Mouse (Mus musculus): ENCODE measurements around the gene Slc16a9. TPM values are rescaled to one million over a fixed set of nuclear protein-coding genes. Genes with fewer than 3 reads are reported as not detected.
"Not testable (repeated sequence)": the region's sequence is repeated elsewhere in the genome, so short reads cannot be mapped to it uniquely, and the experiment has no call there.

Slc16a9 gene
- total RNA-seq (2021) = 1 to 10 TPM; 4.4 to 5.0 TPM

DNA sequence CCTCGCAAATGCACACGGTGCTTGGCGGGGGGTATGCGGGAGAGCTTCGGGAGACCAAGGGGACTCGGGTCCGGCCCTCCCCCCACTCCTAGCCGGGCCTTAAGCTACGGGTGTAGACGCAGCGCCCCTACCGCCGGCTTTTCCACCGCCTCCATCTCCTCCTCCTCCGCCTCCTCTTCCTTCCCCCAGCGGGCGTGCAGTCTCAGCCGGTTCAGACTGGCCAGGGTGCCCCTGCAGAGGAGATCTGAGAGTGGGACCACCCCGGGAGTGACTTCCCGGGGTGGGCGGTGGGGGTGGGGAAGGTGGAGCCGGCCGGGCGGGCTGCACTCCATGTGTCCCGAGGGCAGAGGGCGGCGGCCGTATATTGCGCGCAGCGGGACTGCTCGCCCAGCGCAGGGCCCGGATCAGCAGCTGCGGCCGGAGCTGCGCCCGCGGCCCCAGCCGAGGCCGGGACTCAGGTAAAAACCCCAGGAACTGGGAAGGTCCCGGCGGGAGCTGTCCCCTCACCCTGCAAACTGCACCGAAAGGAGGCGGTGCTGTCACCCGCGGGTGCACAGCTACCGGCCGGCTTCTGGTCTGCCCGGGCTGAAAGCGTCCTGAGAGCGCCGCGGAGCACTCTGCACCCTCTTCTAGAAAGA is at the start of gene Slc16a9:
Gene Slc16a9 (plus strand): TSS at position 180 of the 638 bp plus-strand sequence.
- peak; percentile 17 to 87 for DNase-seq (ENCODE audit: extremely low spot score in 1 of 2, low spot score in 2 of 2)
- intact Hi-C loops (cut with DNase I) = no loop called here

DNA sequence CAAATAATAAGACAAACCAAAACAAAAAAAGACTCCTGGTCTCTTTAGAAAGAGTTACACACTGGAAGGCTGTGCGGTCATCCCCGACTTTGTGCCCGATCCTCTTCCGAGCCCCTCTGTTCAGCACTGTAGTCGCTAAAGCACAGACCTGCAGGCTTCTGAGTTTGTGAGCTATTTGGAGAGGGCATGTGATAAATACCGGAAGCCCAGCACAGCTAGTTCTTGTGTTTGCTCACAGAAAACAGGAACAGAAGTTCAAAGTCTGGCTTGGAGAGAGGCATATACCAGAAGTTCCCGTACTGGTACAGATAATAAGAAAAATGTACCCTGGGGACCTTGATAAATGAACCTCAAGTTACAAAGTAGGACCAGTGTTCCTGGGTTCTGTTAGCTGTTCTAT is 49.6 kb upstream of the Slc16a9 start:
- intact Hi-C loops (cut with DNase I) = loop anchor here (5.0 kb wide), 1 partner anchor 97 kb away; no protein-coding TSS in a partner anchor
- no peak for DNase-seq (ENCODE audit: extremely low spot score in 1 of 2, low spot score in 2 of 2)

DNA sequence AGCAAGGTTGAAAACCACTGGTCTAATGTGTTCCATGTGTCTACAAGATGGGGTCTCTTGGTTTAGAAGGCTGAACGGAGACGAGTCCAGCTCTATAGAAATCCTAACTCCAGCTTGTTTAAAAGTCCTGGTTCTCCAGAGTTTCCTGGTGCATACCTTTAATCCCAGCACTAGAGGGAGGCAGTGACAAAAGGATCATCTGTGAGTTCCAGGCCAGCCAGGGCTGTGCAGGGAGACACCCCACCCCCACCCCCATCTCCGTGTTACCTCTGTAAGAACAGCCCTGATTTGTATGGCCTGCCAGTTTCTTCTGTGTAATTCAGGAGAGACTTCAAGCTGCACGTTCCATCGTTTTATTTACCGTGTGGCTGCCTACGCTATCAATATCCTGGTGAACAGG is 49.1 kb upstream of the Slc16a9 start:
- no peak for DNase-seq (ENCODE audit: extremely low spot score in 1 of 2, low spot score in 2 of 2)
- intact Hi-C loops (cut with DNase I) = loop anchor here (5.0 kb wide), 1 partner anchor 97 kb away; no protein-coding TSS in a partner anchor

DNA sequence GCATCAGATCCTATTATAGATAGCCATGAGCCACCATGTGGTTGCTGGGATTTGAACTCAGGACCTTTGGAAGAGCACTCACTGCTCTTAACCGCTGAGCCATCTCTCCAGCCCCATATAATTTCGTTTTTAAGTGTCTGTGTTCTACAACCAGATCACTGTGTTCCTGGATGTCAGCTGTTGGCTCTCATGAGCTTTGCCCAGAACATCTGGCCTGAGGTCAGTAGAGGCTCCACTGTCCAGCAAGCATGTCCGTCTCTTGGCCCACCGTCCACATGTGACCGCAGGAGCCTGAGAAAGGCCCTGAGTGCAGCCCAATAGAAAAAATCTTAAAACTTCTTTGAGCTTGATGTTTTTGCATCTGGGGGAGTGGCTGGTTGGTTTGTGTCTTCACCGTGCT is 48.2 kb upstream of the Slc16a9 start:
- DNase-seq (ENCODE audit: extremely low spot score in 1 of 2, low spot score in 2 of 2) = no peak
- intact Hi-C loops (cut with DNase I) = loop anchor here (5.0 kb wide), 1 partner anchor 96 kb away; no protein-coding TSS in a partner anchor

DNA sequence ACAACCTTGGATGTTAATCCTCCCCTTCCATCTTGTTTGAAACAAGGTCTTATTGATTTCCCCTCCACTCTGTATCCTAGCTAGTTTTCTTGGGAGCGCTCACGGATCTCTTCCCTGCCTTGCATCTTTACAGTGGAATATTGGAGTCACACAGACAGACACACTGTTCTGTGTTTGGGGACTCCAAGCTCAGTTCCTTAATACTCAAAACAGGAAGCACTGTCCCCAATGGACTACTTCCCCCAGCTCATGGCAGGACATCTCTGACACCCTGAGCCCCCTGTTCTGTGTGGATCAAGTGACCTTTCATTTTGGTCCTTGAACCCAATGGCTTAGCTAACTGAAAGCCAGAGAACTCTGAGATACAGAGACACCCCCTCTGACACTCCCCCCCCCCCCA is 47.3 kb upstream of the Slc16a9 start:
- intact Hi-C loops (cut with DNase I) = loop anchor here (5.0 kb wide), 1 partner anchor 95 kb away; no protein-coding TSS in a partner anchor
- no peak for DNase-seq (ENCODE audit: extremely low spot score in 1 of 2, low spot score in 2 of 2)

DNA sequence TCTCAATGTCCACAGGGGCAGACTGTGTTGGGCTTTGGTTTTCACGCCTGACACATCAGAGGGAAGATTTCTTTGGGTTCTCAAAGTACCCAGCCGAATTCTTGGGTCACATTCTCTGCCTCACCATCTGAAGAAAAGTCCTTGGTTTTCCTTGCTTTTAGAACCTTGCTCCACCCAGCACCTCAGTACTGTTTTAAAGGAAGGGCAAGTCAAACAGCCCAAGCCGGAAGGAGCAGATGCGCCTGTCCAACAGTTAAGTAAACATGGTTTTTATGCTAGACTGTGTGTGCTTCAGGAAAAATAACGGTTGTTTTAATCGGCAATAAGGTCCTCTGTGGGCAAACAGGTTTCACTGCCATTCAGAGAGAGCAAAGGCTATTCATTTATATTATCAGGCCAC is 46.9 kb upstream of the Slc16a9 start:
- intact Hi-C loops (cut with DNase I) = loop anchor here (5.0 kb wide), 1 partner anchor 94 kb away; no protein-coding TSS in a partner anchor
- no peak for DNase-seq (ENCODE audit: extremely low spot score in 1 of 2, low spot score in 2 of 2)

DNA sequence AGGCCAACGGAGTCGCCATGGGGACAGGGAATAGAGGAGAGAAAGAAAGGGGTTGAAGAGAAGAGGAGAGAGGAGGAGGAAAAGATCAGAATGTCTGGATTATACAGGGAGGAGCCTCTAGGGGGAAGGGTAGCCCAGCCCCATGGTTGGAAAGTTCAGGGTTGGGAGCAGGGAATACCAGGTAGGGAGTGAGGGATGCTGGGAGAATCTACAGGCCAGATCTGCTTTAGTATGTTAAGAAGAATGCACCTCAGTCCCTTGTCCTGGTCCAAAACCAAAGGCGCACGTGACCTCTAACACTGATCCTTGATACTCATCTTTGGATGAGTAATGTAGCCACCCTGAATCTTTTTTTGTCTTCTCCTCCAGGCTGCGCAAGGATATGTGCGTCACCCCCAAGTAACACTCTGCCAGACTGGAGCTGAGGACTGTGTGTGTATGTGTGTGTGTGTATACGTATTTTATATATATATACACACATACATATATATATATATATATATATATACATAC is 45.9 kb upstream of the Slc16a9 start:
- intact Hi-C loops (cut with DNase I) = loop anchor here (5.0 kb wide), 1 partner anchor 93 kb away; no protein-coding TSS in a partner anchor
- no peak for DNase-seq (ENCODE audit: extremely low spot score in 1 of 2, low spot score in 2 of 2)

DNA sequence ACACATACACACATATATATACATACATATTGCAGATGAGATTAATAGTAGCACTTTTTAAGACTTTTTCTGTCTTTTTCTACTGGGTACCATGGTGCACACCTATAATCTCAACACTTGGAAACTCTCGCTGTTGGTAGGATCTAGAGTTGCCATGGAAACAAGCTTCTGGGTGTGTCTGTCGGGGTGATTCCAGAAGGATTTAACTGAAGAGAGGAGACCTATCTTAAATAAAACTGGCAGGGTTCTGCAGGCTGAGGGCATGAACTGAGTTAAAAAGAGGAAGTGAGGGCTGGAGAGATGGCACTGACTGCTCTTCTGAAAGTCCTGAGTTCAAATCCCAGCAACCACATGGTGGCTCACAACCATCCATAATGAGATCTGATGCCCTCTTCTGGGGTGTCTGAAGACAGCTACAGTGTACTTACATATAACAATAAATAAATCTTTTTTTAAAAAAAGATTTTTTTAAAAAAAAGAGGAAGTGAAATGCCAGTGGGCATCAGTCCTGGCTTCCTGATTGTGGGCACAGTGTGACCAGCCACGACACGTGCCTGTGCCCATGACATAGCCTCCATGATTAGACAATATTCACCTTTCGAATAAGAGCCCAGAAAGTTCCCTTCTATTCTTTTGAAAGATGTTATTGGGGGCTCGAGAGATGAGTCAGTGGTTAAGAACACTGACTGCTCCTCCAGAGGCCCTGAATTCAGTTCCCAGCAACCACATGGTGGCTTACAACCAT is 45.3 kb upstream of the Slc16a9 start:
- DNase-seq (ENCODE audit: extremely low spot score in 1 of 2, low spot score in 2 of 2) = no peak
- intact Hi-C loops (cut with DNase I) = loop anchor here (5.0 kb wide), 1 partner anchor 93 kb away; no protein-coding TSS in a partner anchor

DNA sequence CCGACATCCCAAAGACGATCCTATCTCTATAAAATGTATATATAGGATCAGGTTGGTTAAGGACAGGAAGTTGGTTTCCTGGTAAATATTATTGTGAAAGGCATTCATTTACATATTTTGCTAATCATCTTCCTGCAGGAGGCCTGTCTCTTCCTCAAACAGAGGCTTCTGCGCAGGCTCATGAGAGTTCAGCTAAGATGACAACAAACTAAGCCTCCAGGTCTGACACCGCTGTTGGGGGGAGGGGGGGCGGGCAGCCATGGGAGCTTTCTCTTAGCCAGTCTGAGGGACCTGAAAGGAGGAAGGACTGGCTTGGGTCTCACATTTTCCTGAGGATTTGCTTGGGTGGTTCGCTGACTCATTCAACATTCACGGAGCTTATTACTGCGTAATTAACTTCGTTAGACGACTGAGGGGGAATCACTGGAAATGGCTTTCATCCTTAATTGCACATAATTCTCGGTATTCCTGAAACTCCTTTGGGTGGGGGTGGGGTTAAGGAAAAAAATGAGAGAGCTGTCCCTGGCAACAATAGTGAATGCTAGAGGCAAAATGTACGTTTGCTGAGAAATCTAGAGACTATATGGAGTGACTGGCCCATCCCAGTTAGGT is 43.9 kb upstream of the Slc16a9 start:
- peak in 1 of 2 experiments; percentile 41 for DNase-seq (ENCODE audit: extremely low spot score in 1 of 2, low spot score in 2 of 2)
- intact Hi-C loops (cut with DNase I) = no loop called here

DNA sequence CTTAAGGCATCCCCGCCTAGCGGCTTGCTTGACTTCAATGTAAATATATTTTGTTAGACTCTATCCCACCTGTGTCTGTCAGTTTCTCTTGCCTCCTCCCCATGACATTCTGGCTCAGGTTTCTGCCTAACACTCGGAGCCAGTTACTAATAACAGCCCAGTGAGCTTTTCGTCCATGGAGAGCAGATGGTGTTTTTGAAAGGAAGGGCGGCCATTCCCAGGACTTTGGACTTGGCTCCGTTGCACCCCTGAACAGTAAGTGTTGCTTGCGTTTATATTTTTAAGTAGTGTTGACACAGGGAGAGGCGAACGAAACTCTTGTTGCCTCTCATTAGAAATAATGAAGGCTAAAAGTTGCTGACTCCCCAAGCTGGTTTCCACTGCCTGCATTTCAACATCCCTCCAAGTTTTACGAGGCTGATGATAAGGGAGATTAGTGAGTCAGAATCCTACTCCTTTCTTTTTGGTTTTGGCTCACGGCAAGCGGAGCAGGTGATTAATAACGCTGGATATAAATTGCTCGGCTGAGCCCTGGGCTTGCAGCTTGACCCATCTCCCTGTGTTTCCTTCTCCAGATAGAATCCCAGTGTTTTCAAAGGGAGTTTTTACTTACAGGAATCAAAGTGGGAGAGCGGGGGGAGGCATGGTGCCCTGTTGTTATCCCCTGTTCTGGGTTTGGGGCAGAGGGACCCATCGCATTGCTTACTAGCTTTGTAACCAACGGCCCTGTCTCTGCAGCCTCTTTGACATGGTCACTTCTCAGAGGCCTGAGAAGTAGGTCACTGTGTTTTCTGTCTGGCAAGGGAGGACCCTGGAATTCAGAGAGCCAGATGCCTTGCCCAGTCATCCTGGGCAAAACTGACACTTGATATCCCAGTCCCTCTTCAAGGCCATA is 40.1 kb upstream of the Slc16a9 start, which contains the start of gene Mrln:
Gene Mrln (plus strand): TSS at position 160 of the 895 bp plus-strand sequence.
- intact Hi-C loops (cut with DNase I) = no loop called here
- DNase-seq (ENCODE audit: extremely low spot score in 1 of 2, low spot score in 2 of 2) = no peak

DNA sequence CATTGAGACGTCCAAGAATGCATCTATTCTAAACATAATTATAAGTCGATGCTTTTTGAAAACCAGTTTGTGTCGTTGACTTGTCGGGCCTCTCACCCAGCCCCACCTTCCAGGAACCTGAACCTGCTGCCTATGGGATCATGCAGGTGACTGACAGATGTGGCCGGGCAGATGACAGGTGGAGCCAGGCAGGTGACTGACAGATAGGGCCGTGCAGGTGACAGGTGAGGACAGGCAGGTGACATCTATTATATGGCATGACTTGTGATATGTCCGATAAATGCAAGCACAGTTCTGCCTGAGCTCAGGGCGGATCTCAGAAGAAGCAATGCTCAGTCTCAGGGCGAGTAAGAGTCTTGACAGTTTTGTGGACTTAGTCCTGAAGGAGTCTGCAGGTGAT is 33.6 kb upstream of the Slc16a9 start:
- intact Hi-C loops (cut with DNase I) = loop anchor here (5.0 kb wide), 1 partner anchor 71 kb away; no protein-coding TSS in a partner anchor
- DNase-seq (ENCODE audit: extremely low spot score in 1 of 2, low spot score in 2 of 2) = no peak

DNA sequence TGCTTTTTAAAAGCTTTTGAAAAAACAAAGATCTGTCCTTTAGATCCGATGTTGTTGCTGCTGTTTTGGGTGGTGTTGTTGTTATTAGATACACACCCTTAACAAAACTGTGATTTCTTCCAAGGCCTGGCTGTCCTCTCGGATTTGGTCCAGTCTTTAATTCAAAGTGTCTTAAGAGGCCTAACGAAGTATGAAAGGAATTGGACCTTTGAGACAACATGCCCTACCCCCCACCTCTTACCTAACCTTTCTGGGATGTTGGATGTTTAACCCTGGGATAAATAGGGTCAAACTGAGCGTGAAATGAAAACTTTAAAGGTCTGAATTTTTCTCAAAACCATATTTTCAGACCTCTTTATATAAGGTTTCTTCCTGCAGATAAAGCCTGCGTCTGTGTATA is 23.9 kb upstream of the Slc16a9 start:
- intact Hi-C loops (cut with DNase I) = no loop called here

DNA sequence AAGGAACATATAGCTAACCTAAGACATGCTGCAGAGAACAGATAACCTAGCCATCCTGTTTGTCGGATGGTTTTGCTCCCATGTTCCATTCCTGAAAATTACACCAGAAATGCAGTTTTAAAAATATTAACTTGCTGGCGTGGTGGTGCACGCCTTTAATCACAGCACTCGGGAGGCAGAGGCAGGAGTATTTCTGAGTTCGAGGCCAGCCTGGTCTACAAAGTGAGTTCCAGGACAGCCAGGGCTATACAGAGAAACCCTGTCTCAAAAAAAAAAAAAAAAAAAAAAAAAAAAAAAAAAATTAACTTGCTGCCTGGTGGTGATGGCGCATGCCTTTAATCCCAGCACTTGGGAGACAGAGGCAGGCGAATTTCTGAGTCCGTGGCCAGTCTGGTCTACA is 22.7 kb upstream of the Slc16a9 start:
- intact Hi-C loops (cut with DNase I); DNase-seq (ENCODE audit: extremely low spot score in 1 of 2, low spot score in 2 of 2): not testable (repeated sequence)

More for the DNA sequence above, 23.9 kb upstream of the Slc16a9 start:
- DNase-seq (ENCODE audit: extremely low spot score in 1 of 2, low spot score in 2 of 2) = no peak

DNA sequence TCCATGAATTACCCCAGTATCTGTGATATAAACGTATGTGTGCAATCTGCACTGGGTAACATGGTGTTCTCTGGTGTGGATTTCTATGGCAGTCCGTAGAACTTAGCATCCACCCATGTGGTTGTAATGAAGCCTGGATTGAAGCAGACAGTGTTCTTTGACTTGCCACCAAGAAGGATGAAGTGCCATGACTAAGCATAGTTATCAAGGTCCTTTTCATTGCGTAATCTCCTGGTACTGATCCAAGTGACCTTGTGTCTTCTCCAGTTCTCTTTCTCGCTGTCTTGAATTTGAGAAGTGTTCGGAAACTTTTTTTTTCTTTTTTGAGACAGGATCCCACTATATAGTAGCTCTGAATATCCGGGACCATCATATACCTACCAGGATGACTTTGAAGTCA is 20.3 kb upstream of the Slc16a9 start:
- no peak for DNase-seq (ENCODE audit: extremely low spot score in 1 of 2, low spot score in 2 of 2)
- intact Hi-C loops (cut with DNase I) = no loop called here

DNA sequence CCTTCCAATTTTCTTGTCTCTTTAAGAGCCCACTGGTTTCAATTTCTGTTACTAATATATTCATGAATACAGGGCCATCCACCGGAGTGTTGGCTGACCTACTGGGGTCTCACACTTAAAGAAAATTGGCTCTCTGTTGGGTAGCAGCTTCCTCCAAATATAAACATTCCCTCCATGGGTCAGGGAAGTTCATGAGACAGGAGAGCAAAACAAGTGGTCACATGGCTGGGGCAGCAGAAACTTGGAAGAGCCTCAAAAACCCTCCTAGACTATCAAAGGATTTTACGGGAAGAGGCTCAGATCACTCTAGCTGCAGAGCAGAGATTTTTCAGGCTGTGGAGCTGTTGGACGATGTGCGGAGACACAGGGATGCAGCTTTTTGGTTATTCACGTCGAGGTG is 19.1 kb upstream of the Slc16a9 start:
- peak in 1 of 2 experiments; percentile 58 for DNase-seq (ENCODE audit: extremely low spot score in 1 of 2, low spot score in 2 of 2)
- intact Hi-C loops (cut with DNase I) = no loop called here

DNA sequence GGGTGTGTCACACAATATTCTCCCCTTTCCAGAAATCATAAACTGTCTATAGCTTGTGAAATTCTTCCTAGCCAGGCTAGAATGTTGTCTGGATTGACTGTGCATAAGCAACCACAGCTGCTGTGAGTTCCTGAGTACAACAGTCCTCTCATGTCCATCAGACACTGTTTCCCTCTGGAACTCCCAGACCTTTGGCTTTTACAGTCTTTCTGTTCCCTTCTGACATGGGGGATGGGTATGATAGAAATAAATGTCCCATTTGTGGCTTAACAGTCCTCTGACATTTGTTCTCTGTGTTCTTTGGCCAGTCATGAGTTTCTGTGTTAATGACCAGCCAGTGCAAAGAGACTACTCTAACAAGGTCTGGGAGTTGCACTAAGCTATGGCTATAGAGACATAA is 18.3 kb upstream of the Slc16a9 start:
- DNase-seq (ENCODE audit: extremely low spot score in 1 of 2, low spot score in 2 of 2) = no peak
- intact Hi-C loops (cut with DNase I) = no loop called here

DNA sequence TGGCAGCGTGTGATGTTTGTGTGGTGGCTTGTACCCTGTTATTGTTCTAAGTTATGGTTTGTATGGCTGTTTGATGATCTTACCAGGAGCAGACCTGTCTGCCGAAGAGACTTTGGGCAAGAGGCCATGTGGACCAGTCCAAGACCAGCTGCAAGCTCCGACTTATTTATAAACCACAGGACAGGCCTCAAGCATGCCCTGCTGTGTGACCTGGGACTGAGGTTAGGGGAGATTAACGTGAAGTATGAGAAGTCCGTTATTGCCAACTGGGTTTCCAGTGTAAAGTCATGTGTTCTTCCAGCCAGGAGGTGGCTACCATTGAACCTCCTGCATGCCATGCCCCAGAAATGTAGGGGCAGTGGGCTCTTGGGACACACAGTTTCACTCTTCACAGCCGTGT is 14.5 kb upstream of the Slc16a9 start:
- no peak for DNase-seq (ENCODE audit: extremely low spot score in 1 of 2, low spot score in 2 of 2)
- intact Hi-C loops (cut with DNase I) = no loop called here

DNA sequence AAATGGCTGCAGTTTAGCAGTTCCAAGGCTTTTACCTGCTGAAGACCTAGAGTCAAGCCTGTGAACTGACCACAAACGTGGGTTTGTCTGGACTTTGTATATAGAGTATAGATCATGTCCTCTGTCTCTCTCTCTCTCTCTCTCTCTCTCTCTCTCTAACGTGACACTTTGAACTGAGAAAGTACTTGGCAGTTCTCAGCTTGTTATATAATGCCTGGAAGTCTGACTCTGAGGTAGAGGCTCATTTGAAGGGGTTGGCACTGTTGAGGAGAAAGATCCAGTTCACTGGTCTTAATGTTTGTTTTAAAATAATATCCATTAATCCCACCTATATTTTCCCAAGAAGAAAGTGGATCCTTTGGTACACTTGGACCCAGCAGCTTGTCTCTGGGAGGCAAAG is 7.0 kb upstream of the Slc16a9 start:
- no peak for DNase-seq (ENCODE audit: extremely low spot score in 1 of 2, low spot score in 2 of 2)
- intact Hi-C loops (cut with DNase I) = no loop called here

Measured in left cerebral cortex, postnatal 10 days (tissue).